Mouse (Mus musculus): ENCODE measurements around the gene Bcl2a1d. TPM values are rescaled to one million over a fixed set of nuclear protein-coding genes. Genes with fewer than 3 reads are reported as not detected.

Gene Bcl2a1d
- total RNA-seq (2023; ENCODE audit: inconsistent age): 31.0 to 54.8 TPM (median 41.5 TPM) in 4 replicates

DNA sequence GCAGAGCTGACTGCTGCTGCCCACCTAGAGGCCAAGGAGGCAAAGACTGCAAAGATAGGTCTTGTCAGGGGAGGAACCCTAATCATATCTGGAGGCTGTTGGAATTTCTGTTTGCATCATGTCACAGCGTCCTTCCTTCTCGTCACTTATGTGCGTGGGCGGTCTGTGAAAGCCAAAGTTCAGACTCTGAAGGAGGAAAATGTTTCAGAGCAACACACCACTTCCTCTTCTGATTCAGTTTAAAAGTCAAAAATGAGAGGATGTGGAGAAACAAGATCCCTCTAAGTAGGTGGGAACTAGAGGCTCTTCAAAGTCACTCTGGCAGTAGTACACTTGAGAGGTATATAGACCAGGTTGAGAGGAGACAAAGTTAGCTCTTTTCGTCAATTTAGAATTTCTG is at the start of gene Bcl2a1d:
Bcl2a1d (minus strand) TSS at position 187 of the 400 bp plus-strand sequence.

GRCm38 (mm10) chr9:88719989-88720537 is 11.7 kb downstream of the Bcl2a1d start, which contains the start of gene Mthfsl:
TSS of gene Mthfsl (minus strand) at chr9:88720296.

Other genes with a start within 250 kb of the Bcl2a1d start
- gene Syncrip, start 249.3 kb downstream of the Bcl2a1d start, total RNA-seq (2023; ENCODE audit: inconsistent age): 101 to 108 TPM (median 104 TPM) in 4 replicates
- 5.9 to 12.0 TPM (median 7.6 TPM) in 4 replicates for gene Zfp949, start 183.9 kb downstream of the Bcl2a1d start, total RNA-seq (2023; ENCODE audit: inconsistent age)
- gene Trim43a, start 151.0 kb downstream of the Bcl2a1d start, total RNA-seq (2023; ENCODE audit: inconsistent age): 1.2 TPM in 1 of 4 replicates, not detected in the others
- 54.8 to 73.4 TPM (median 61.1 TPM) in 4 replicates for gene Mthfsl, start 11.6 kb downstream of the Bcl2a1d start, total RNA-seq (2023; ENCODE audit: inconsistent age)
- not detected in 4 replicates for gene Trim43c, start 107.2 kb upstream of the Bcl2a1d start, total RNA-seq (2023; ENCODE audit: inconsistent age)
- 29.9 to 41.6 TPM (median 38.2 TPM) in 4 replicates for gene Bcl2a1a, start 225.0 kb upstream of the Bcl2a1d start, total RNA-seq (2023; ENCODE audit: inconsistent age)